Mouse (Mus musculus): ENCODE data around the gene Irf2bp2. TPM values are rescaled to one million over a fixed set of nuclear protein-coding genes. Genes with fewer than 3 reads are reported as not detected.

The Irf2bp2 gene
- polyA plus RNA-seq, 1 experiment: 51.5 TPM

DNA sequence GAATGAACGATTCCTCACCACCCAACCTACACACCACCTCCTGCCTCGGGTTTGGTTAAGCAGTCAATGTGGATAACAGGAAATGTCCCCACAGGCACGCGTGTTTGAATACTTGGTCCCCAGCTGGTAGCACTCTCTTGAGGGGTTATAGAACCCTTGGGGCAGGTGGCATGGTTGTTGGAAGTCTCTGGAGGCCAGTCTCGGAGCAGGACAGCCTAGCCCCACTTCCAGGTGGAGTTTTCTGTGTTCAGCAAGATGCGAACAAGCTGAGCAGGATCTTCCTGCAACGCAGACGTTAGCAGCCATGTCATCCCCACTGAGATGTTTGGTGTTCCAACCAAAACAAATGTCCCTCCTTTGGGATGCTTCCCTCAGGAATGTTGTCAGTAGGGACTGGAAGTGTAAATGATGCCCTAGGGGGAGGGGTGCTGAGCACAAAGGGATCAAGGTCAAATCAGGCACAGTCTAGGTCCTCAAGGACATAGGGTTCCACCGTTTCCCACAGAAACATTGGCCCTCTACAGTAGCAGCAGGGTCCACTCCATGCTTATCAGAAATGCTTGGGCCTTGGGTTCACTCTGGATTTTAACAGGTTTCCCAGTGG is 29.1 kb downstream of the Irf2bp2 start:
- H3K9me3 ChIP-seq: 0 out of 2 replicates have a peak, but pooled peaks cover 3% of the 10 kb centered on the region
- TF ChIP-seq GATA1 (IDR thresholded peaks at IDR 0.05; ENCODE audit: borderline replicate concordance, low read length): no peak
- no peak for TF ChIP-seq FLI1 (IDR thresholded peaks at IDR 0.05; ENCODE audit: low read length)
- H3K27me3 ChIP-seq (replicated peaks): no peaks in the 10 kb centered on the region
- H3K4me1 ChIP-seq: peaks cover 82% of the 10 kb centered on the region
- no peaks in the 10 kb centered on the region for H3K36me3 ChIP-seq (replicated peaks; ENCODE audit: low read length)
- H3K4me3 ChIP-seq (replicated peaks): no peak overlapping the region

DNA sequence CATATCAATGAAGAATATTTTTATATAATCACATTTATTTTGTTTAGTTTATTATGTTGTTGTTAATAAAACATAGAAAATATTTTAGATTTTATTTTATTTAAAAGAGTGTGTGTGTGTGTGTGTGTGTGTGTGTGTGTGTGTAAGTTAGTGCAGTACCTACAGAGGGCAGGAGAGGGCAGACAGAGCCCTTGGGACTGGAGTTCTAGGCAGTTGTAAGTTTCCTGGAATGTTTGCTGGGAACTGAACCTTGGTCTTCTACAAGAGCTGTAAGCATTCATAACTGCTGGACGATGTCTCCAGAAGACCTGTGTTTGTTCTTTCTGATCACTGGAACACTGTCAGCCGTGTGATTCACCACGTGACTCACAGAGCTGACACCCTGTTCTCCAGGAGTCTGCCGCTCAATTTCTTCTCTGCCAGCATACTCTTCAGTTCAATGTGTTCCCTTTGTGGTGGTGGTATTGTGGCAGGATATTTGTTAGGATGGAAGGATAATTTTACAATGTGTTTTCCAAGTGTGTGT is 32.4 kb downstream of the Irf2bp2 start:
- no peak for TF ChIP-seq FLI1 (IDR thresholded peaks at IDR 0.05; ENCODE audit: low read length)
- TF ChIP-seq GATA1 (IDR thresholded peaks at IDR 0.05; ENCODE audit: borderline replicate concordance, low read length): no peak
- no peaks in the 10 kb centered on the region for H3K27me3 ChIP-seq (replicated peaks)

DNA sequence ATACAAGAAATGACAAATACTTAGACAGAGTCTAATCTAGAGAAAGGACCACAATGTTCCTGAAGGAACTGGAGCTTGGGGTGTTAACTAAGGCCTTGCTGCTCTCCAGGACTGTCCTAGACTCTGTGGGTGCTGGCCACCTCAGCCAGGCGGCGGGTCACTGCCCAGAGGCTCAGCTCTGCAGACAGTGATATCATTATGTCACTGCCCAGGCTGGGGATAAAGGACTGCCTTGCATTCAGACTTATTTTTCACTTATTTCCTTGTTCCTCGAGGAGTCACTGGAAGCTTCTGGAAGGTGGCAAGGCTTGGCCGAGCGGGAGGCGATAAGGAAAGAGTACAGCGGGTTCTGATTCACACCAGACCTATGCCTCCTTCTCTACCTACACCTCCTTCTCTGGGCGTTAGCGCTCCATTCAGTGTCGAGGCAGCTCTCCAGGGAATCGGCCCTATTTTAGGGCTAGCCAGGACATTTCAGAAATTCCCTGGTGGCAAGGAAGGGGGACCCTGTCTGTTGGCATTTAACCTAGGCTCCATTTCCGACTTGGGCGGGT is 35.3 kb downstream of the Irf2bp2 start:
- no peak for TF ChIP-seq GATA1 (IDR thresholded peaks at IDR 0.05; ENCODE audit: borderline replicate concordance, low read length)
- TF ChIP-seq FLI1 (IDR thresholded peaks at IDR 0.05; ENCODE audit: low read length): no peak
- 0 out of 2 replicates have a peak, but pooled peaks cover 3% of the 10 kb centered on the region for H3K9me3 ChIP-seq
- H3K4me3 ChIP-seq (replicated peaks): no peak overlapping the region
- H3K36me3 ChIP-seq (replicated peaks; ENCODE audit: low read length): no peaks in the 10 kb centered on the region
- H3K27me3 ChIP-seq (replicated peaks): no peaks in the 10 kb centered on the region
- peaks cover 64% of the 10 kb centered on the region for H3K4me1 ChIP-seq

More for the DNA sequence above, 32.4 kb downstream of the Irf2bp2 start:
- 0 out of 2 replicates have a peak, but pooled peaks cover 3% of the 10 kb centered on the region for H3K9me3 ChIP-seq
- no peak overlapping the region for H3K4me3 ChIP-seq (replicated peaks)
- H3K4me1 ChIP-seq: peaks cover 78% of the 10 kb centered on the region
- H3K36me3 ChIP-seq (replicated peaks; ENCODE audit: low read length): no peaks in the 10 kb centered on the region

- Histone ChIP-seq H3K27me3 (replicated peaks) (no peaks in the 10 kb centered on the region), H3K36me3 (replicated peaks; ENCODE audit: low read length) (no peaks in the 10 kb centered on the region), H3K9me3 (0 out of 2 replicates have a peak, but pooled peaks cover 3% of the 10 kb centered on the region), H3K4me1 (peaks cover 54% of the 10 kb centered on the region), H3K4me3 (replicated peaks) (no peak overlapping the region)
- no peak for TF ChIP-seq GATA1 (IDR thresholded peaks at IDR 0.05; ENCODE audit: borderline replicate concordance, low read length)
- TF ChIP-seq FLI1 (IDR thresholded peaks at IDR 0.05; ENCODE audit: low read length): no peak
These were observed 36.4 kb downstream of the Irf2bp2 start for GRCm38 (mm10) chr8:126557403-126557802.

- peaks cover 56% of the 10 kb centered on the region for H3K4me1 ChIP-seq
- no peaks in the 10 kb centered on the region for H3K36me3 ChIP-seq (replicated peaks; ENCODE audit: low read length)
- H3K27me3 ChIP-seq (replicated peaks): no peaks in the 10 kb centered on the region
- H3K9me3 ChIP-seq: 0 out of 2 replicates have a peak, but pooled peaks cover 3% of the 10 kb centered on the region
- TF ChIP-seq GATA1 (IDR thresholded peaks at IDR 0.05; ENCODE audit: borderline replicate concordance, low read length): no peak
- TF ChIP-seq FLI1 (IDR thresholded peaks at IDR 0.05; ENCODE audit: low read length): no peak
- no peak overlapping the region for H3K4me3 ChIP-seq (replicated peaks)
These were observed 37.1 kb downstream of the Irf2bp2 start for GRCm38 (mm10) chr8:126556691-126557090.

DNA sequence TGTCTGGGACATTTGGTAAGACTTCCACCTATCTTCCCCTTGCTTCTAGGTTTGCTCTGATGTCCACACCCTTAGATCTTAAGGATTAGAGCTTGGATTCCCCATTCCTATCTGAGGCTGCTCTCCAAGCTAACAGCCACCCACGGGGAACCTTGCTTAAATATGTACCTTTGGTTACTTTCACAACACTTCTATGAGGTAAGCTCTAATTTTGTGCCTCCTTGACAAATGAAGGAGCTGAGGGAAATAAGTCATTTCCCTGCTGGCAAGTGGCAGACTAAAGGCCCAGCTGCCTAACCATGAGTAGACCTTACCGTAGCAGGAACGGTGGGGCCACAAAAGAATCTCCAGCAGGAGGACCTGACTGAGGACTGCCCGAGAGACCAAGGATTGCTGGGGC is 39.0 kb downstream of the Irf2bp2 start:
- H3K4me1 ChIP-seq: peaks cover 69% of the 10 kb centered on the region
- no peaks in the 10 kb centered on the region for H3K36me3 ChIP-seq (replicated peaks; ENCODE audit: low read length)
- H3K27me3 ChIP-seq (replicated peaks): no peaks in the 10 kb centered on the region
- no peak for TF ChIP-seq FLI1 (IDR thresholded peaks at IDR 0.05; ENCODE audit: low read length)
- no peak for TF ChIP-seq GATA1 (IDR thresholded peaks at IDR 0.05; ENCODE audit: borderline replicate concordance, low read length)
- no peak overlapping the region for H3K4me3 ChIP-seq (replicated peaks)
- H3K9me3 ChIP-seq: no peaks in the 10 kb centered on the region

GRCm38 (mm10) chr8:126551871-126552270 is 41.9 kb downstream of the Irf2bp2 start:
- Histone ChIP-seq H3K4me1 (peaks cover 69% of the 10 kb centered on the region), H3K9me3 (no peaks in the 10 kb centered on the region), H3K4me3 (replicated peaks) (no peak overlapping the region), H3K36me3 (replicated peaks; ENCODE audit: low read length) (no peaks in the 10 kb centered on the region), H3K27me3 (replicated peaks) (no peaks in the 10 kb centered on the region)
- TF ChIP-seq FLI1 (IDR thresholded peaks at IDR 0.05; ENCODE audit: low read length): no peak
- TF ChIP-seq GATA1 (IDR thresholded peaks at IDR 0.05; ENCODE audit: borderline replicate concordance, low read length): no peak

- Histone ChIP-seq H3K4me1 (peaks cover 68% of the 10 kb centered on the region), H3K27me3 (replicated peaks) (no peaks in the 10 kb centered on the region), H3K36me3 (replicated peaks; ENCODE audit: low read length) (no peaks in the 10 kb centered on the region), H3K4me3 (replicated peaks) (peak overlapping the region; percentile 71), H3K9me3 (no peaks in the 10 kb centered on the region)
- TF ChIP-seq GATA1 (IDR thresholded peaks at IDR 0.05; ENCODE audit: borderline replicate concordance, low read length): no peak
- no peak for TF ChIP-seq FLI1 (IDR thresholded peaks at IDR 0.05; ENCODE audit: low read length)
These were observed 42.8 kb downstream of the Irf2bp2 start for GRCm38 (mm10) chr8:126550944-126551357.

DNA sequence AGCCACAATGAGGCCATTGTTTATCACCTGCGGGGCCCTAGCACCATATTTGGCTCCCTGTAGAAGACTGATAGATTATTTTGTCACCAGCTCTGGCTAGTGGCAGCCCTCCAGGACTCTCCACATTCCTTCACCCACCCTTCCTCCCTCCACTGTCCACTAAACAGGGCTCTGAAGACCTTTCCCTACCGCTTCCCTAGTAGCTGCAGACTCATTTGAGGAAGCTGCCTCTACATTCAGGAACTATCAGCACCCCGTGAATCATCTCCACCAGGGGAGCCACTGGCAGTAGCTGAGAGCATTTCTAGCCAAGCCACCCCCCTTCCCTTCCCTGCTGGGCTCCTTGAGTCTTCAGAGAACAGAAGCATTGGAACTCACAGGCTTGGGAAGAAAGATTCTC is 45.9 kb downstream of the Irf2bp2 start:
- no peaks in the 10 kb centered on the region for H3K36me3 ChIP-seq (replicated peaks; ENCODE audit: low read length)
- no peak for TF ChIP-seq FLI1 (IDR thresholded peaks at IDR 0.05; ENCODE audit: low read length)
- H3K9me3 ChIP-seq: no peaks in the 10 kb centered on the region
- no peak overlapping the region for H3K4me3 ChIP-seq (replicated peaks)
- H3K27me3 ChIP-seq (replicated peaks): peaks cover 3% of the 10 kb centered on the region
- H3K4me1 ChIP-seq: peaks cover 71% of the 10 kb centered on the region

GRCm38 (mm10) chr8:126547361-126547760 is 46.4 kb downstream of the Irf2bp2 start:
- Histone ChIP-seq H3K9me3 (no peaks in the 10 kb centered on the region), H3K36me3 (replicated peaks; ENCODE audit: low read length) (no peaks in the 10 kb centered on the region), H3K4me3 (replicated peaks) (no peak overlapping the region), H3K27me3 (replicated peaks) (peaks cover 3% of the 10 kb centered on the region), H3K4me1 (peaks cover 76% of the 10 kb centered on the region)
- no peak for TF ChIP-seq GATA1 (IDR thresholded peaks at IDR 0.05; ENCODE audit: borderline replicate concordance, low read length)
- TF ChIP-seq FLI1 (IDR thresholded peaks at IDR 0.05; ENCODE audit: low read length): no peak
